Mouse (Mus musculus) monocyte, adult 5-6 weeks (primary cell): Measurements from ENCODE around the gene Slain1. TPM values are rescaled to one million over a fixed set of nuclear protein-coding genes. Genes with fewer than 3 reads are reported as not detected.

ENCODE experiments used
- total RNA-seq: library from RNA; stranded (forward); fragments of 200-1000, 200-491, 200-594 nt; gene quantifications from 3 replicates; pipeline ENCODE4 v1.2.3, GENCODE M21; 2017

Gene Slain1
- total RNA-seq, 1 experiment from 2014 or later = 12.2 TPM

Other genes with a start within 250 kb of the Slain1 start
- gene Scel, start 136.9 kb upstream of the Slain1 start, total RNA-seq = 0.29 to 2.2 TPM (median 1.3 TPM) in 3 replicates
- not detected in 3 replicates for gene Ednrb, start 194.2 kb downstream of the Slain1 start, total RNA-seq